Mouse (Mus musculus) lung, adult 2 months (tissue): ENCODE data around the gene Pacrg.

Experiments
- CTCF ChIP-seq: fragments of 200-500 bp; IDR thresholded peaks from 2 replicates; pipeline ENCODE4 v1.5.1; 2011; ENCODE audit warnings: mild to moderate bottlenecking, low read length, control low read depth; ENCODE audit not compliant: insufficient read depth
- POLR2A ChIP-seq: fragments of 200-500 bp; IDR thresholded peaks from 2 replicates; pipeline ENCODE4 v1.6.1; 2011; ENCODE audit warnings: low read depth, mild to moderate bottlenecking, control low read depth, low read length, borderline replicate concordance; ENCODE audit errors: extremely low read depth

DNA sequence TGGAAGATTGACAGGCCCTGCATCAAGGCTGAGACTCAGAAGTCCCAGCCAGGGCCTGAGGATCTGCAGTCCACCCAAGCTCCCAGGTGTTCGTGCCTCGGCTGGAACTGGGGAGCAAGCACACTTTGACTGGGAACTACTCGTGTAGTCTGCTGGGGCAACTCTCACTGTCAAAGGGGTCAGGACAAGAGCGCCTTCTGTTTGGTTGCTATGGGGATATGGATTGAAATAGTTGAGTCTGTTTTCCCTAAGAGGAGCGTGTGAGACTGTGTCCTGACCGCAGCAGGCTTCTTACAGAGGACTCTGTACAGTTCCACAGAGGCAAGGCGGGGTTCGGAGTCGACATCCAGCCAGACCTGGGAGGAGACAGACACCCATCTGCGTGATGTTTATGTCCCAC, 440.4 kb downstream of the Pacrg start:
- TF ChIP-seq POLR2A (no peak), CTCF (no peak)
